Mouse (Mus musculus): ENCODE measurements around the gene Ankrd6. TPM values are rescaled to one million over a fixed set of nuclear protein-coding genes. Genes with fewer than 3 reads are reported as not detected.

Ankrd6 gene
- polyA plus RNA-seq, 1 experiment: 0.32 TPM

- no peaks in the 10 kb centered on the region for H3K4me1 ChIP-seq (ENCODE audit: control insufficient read depth, insufficient read depth, insufficient read length)
- no peak overlapping the region for H3K4me3 ChIP-seq (ENCODE audit: extremely low read depth, insufficient read depth, insufficient read length)
- H3K36me3 ChIP-seq (ENCODE audit: control insufficient read depth, insufficient read depth, low read length): peaks cover 27% of the 10 kb centered on the region
- no peak for DNase-seq (ENCODE audit: low read depth in 1 of 2, low spot score in 2 of 2)
- 95% methylated on average over 2 of the region's 2 CpGs for WGBS
- no peak for TF ChIP-seq CTCF (IDR thresholded peaks at IDR 0.05; ENCODE audit: extremely low read depth, insufficient read depth, insufficient read length, insufficient replicate concordance)
- no peak for TF ChIP-seq POLR2A (IDR thresholded peaks at IDR 0.05; ENCODE audit: low read depth, low read length)
- H3K27me3 ChIP-seq (ENCODE audit: control insufficient read depth, insufficient read depth, low read length): no peaks in the 10 kb centered on the region
- H3K27ac ChIP-seq (ENCODE audit: insufficient read depth, low read length): no peak overlapping the region
These were observed 193.2 kb downstream of the Ankrd6 start for GRCm38 (mm10) chr4:32757430-32757829.

Other genes with a start within 250 kb of the Ankrd6 start
- gene Lyrm2, start 150.6 kb downstream of the Ankrd6 start, polyA plus RNA-seq (2012; rRNA removed): 4.3 and 5.4 TPM in 2 replicates
- gene Rragd, start 32.2 kb upstream of the Ankrd6 start, polyA plus RNA-seq (2012; rRNA removed): 1.0 and 1.3 TPM in 2 replicates
- gene Ube2j1, start 80.6 kb upstream of the Ankrd6 start, polyA plus RNA-seq (2012; rRNA removed): 15.0 and 16.3 TPM in 2 replicates
- gene Gabrr2, start 112.2 kb upstream of the Ankrd6 start, polyA plus RNA-seq (2012; rRNA removed): 3.2 and 4.2 TPM in 2 replicates
- not detected in 2 replicates for gene Gabrr1, start 181.7 kb upstream of the Ankrd6 start, polyA plus RNA-seq (2012; rRNA removed)
- 1.3 TPM in 2 replicates for gene Pm20d2, start 238.9 kb upstream of the Ankrd6 start, polyA plus RNA-seq (2012; rRNA removed)